Mouse (Mus musculus) kidney, adult 2 months (tissue): Measurements from ENCODE around the gene Fgf4.

Experiments used
- CTCF ChIP-seq: fragments of 200-500 bp; conservative IDR thresholded peaks from 2 replicates; pipeline ENCODE4 v1.5.1; 2011; ENCODE audit warnings: low read depth, mild to moderate bottlenecking, control low read depth, low read length, moderate library complexity, mixed read lengths; ENCODE audit not compliant: insufficient read depth, insufficient read length
- POLR2A ChIP-seq: fragments of 200-500 bp; IDR thresholded peaks from one replicate; pipeline ENCODE4 v1.6.1; 2011; ENCODE audit warnings: low read depth, low read length, control low read depth

- TF ChIP-seq CTCF (0 out of 2 replicates have a peak, but pooled peaks have one; percentile 14), POLR2A (no peak)
Observed at GRCm38 (mm10) chr7:144914296-144914947, 67.3 kb downstream of the Fgf4 start.
